Mouse (Mus musculus): ENCODE data around the gene Cpox. TPM values are rescaled to one million over a fixed set of nuclear protein-coding genes. Genes with fewer than 3 reads are reported as not detected.
A peak's percentile ranks its signal among the peaks of the same experiment; 100 is the strongest.
"Not testable (repeated sequence)": the region's sequence is repeated elsewhere in the genome, so short reads cannot be mapped to it uniquely, and the experiment has no call there.

The Cpox gene
- total RNA-seq, 2 experiments from 2014 or later, result 20.4 to 25.7 TPM

GRCm38 (mm10) chr16:58665137-58665536 is 5.0 kb upstream of the Cpox start:
- DNase-seq, result not testable (repeated sequence)
- intact Hi-C loops (cut with DNase I), result loop anchor here (10.0 kb wide), 1 partner anchor 1030 kb away; no protein-coding TSS in a partner anchor

DNA sequence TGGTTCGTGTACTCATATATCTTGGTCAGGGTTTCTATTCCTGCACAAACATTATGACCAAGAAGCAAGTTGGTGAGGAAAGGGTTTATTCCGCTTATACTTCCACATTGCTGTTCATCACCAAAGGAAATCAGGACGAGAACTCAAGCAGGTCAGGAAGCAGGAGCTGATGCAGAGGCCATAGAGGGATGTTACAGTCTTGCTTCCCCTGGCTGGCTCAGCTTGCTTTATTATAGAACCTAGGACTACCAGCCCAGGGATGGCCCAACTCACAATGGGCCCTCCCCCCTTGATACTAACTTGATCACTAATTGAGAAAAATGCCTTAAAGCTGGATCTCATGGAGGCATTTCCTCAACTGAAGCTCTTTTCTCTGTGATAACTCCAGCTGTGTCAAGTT is 3.4 kb upstream of the Cpox start:
- not testable (repeated sequence) for DNase-seq
- intact Hi-C loops (cut with DNase I), result loop anchor here (10.0 kb wide), 1 partner anchor 1032 kb away; no protein-coding TSS in a partner anchor

DNA sequence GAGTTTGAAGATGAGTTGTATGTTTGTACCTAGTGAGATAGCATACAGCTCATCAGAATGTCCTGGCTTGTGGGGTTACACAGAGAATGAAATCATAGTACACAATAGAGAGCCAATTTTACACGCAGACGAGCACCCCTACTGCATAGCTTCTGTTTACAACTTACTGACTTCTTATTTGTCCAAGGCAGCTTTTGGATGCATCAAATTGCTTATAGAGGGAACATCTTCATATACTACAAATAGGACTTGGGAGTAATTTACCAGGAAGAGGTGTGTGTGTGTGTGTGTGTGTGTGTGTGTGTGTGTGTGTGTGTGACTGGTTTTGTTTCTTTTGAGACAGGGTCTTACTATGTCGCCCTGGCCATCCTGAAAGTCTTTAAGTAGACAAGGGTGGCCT is 1.5 kb upstream of the Cpox start:
- intact Hi-C loops (cut with DNase I), result loop anchor here (10.0 kb wide), 1 partner anchor 1034 kb away; no protein-coding TSS in a partner anchor
- no peak for DNase-seq

DNA sequence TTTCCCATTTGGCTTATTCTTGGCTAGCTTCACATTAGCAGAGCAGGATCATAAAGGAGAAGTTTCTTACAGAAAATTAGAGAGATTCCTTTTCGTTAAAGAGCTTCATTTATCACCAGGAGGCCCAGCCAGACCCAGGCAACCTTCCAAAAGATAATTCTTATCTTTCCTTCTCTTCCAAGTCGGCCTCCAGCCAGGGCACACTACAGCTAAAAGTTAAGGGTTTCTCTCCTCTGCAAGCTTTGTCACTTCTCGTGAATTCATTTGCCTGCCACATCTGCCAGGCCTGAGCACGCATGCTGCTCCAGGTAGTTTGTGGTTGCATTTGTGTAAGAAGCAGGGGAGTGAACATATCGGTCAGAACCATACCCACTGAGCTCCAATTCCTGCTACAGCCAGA is 828 bp upstream of the Cpox start:
- intact Hi-C loops (cut with DNase I), result loop anchor here (10.0 kb wide), 1 partner anchor 1034 kb away; no protein-coding TSS in a partner anchor
- DNase-seq, result peak in 1 of 2 experiments; percentile 25

DNA sequence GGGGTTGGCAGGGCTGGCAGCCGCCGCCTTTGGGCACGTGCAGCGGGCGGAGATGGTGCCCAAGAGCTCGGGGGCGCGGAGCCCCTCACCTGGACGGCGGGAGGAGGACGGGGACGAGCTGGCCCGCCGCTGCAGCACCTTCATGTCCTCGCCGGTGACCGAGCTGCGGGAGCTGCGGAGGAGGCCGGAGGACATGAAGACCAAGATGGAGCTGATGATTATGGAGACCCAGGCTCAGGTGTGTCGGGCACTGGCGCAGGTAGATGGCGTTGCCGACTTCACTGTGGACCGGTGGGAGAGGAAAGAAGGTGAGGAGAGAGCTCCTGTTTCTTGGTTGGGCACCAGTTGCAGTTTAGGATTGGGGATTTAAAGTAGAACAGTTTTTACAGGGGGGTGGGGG is 551 bp downstream of the Cpox start:
- intact Hi-C loops (cut with DNase I), result loop anchor here (2.0 to 5.0 kb wide), 2 partner anchors 58 to 153 kb away; no protein-coding TSS in a partner anchor
- no peak for DNase-seq

DNA sequence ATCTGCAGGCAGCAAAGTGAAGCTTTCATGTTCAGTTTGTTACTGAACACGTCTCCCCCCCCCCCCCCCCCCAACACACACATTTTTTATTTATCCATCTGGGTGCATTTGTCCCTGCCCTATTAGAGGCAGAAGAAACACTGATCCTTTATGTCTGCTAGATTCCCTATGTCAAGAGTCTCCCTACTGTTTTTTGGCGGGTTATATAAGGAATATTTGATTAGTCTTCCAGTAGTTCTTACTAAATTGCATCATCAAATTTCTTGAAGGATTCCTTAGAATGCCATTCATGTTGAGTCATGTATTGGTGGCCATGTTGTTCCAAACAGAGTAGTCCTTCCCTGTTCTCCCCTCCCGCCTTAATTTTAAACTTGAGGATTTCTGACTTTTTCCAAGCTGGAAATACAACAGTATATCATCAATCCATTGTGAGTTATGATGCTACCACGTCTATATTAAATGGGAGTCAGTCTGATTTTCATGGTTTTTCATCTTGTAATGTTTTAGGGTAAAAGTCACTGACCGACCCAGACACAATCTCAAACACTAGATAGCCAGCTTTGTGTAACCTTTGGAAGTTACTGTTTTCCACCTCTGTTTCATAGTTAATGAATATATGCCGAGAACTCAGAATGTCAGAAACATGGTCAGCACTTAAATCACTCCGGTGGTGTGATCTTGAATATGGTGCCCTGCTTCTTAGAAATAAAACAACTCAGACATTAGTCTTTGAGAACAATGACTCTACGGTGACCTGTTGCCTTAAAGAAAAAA is 1.3 kb downstream of the Cpox start:
- intact Hi-C loops (cut with DNase I), result loop anchor here (2.0 to 5.0 kb wide), 2 partner anchors 57 to 154 kb away; no protein-coding TSS in a partner anchor
- no peak for DNase-seq

DNA sequence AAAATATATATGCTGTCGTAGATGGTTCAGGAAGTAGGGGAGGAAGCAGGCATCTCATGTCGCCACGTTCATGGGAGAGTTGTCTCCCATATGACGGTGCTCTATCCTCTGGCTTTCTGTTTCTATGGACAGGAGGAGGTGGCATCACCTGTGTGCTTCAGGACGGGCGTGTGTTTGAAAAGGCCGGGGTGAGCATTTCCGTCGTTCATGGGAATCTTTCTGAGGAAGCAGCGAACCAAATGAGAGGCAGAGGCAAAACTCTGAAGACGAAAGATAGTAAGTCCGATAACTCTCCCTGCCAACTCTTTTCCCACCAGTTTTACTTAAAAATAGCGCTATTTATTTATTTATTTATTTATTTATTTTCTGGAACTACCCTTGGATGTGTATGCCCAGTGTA is 2.3 kb downstream of the Cpox start:
- no peak for DNase-seq
- intact Hi-C loops (cut with DNase I), result loop anchor here (5.0 kb wide), 1 partner anchor 155 kb away; no protein-coding TSS in a partner anchor

- intact Hi-C loops (cut with DNase I), result loop anchor here (5.0 kb wide), 1 partner anchor 157 kb away; no protein-coding TSS in a partner anchor
- no peak for DNase-seq
These were observed 3.8 kb downstream of the Cpox start for GRCm38 (mm10) chr16:58673811-58674410.

- DNase-seq, result no peak
- intact Hi-C loops (cut with DNase I), result no loop called here
These were observed 5.2 kb downstream of the Cpox start for GRCm38 (mm10) chr16:58675256-58675655.

GRCm38 (mm10) chr16:58676156-58676555 is 6.1 kb downstream of the Cpox start:
- intact Hi-C loops (cut with DNase I), result no loop called here
- no peak for DNase-seq

DNA sequence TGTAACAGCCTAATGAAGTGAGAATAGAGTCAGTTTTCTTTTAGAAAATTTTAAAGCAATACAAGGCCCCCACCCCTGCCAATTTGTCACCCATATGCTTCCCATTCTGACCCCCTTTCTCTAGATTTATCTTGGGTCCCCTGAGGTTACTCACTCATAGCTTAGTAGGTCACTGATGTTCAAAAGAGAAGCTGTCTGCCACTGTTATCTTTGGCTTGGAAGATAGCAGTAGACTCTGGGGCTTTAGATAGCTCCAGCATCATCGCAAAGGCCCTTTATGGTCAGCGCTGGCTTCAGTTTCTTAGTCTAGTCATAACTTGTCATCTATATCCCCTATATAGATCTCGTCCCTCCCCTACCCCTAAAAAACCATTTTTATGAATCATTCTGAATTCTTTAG is 6.5 kb downstream of the Cpox start:
- no peak for DNase-seq
- intact Hi-C loops (cut with DNase I), result no loop called here

- DNase-seq, result no peak
- intact Hi-C loops (cut with DNase I), result no loop called here
These were observed 7.4 kb downstream of the Cpox start for GRCm38 (mm10) chr16:58677491-58677890.

- DNase-seq, result no peak
- intact Hi-C loops (cut with DNase I), result no loop called here
These were observed 8.6 kb downstream of the Cpox start for GRCm38 (mm10) chr16:58678660-58679059.

DNA sequence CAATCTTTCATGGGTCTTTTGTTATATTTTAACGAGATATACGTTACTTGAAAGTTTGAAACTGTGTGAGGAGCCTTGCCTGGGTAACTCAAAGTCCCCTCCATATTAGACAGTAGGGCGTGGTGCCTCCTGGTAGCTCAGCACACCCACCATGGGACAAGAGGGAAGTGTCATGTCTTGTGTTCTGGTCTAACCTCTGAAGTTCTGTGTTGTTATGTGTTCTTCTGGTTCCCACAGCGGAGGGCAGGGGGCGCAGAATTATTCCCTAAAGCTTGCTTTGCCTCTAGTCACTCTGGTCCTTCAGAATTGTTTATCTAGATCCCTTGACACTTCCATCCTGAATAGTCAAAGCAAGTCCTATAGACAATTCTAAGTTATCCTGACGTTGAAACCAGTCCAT is 12.0 kb downstream of the Cpox start:
- no peak for DNase-seq
- intact Hi-C loops (cut with DNase I), result loop anchor here (5.0 kb wide), 1 partner anchor 70 kb away; no protein-coding TSS in a partner anchor

- DNase-seq, result no peak
- intact Hi-C loops (cut with DNase I), result loop anchor here (5.0 kb wide), 1 partner anchor 69 kb away; no protein-coding TSS in a partner anchor
These were observed 12.8 kb downstream of the Cpox start for GRCm38 (mm10) chr16:58682870-58683269.

- no peak for DNase-seq
- intact Hi-C loops (cut with DNase I), result loop anchor here (5.0 kb wide), 1 partner anchor 68 kb away; no protein-coding TSS in a partner anchor
These were observed 13.8 kb downstream of the Cpox start for GRCm38 (mm10) chr16:58683911-58684310.

DNA sequence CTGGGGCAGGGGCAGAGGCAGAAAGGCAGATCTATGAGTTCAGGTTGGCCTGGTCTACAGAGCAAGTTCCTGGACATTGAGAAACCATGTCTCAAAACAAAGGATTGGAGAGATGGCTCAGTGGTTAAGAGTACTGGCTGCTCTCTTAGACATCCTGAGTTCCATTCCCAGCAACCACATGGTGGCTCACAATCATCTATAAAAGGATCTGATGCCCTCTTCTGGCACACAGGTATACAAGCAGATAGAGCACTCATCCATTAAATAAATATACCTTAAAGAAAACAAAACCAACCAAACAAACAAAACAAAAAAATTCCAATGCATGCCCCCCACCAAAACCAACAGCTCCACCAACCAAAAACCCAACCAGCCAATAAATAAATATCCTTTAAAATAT is 14.4 kb downstream of the Cpox start:
- DNase-seq, result no peak
- intact Hi-C loops (cut with DNase I), result loop anchor here (5.0 kb wide), 1 partner anchor 68 kb away; no protein-coding TSS in a partner anchor

GRCm38 (mm10) chr16:58685548-58686537 is 15.8 kb downstream of the Cpox start:
- DNase-seq, result peak; percentile 20 to 39
- intact Hi-C loops (cut with DNase I), result no loop called here

DNA sequence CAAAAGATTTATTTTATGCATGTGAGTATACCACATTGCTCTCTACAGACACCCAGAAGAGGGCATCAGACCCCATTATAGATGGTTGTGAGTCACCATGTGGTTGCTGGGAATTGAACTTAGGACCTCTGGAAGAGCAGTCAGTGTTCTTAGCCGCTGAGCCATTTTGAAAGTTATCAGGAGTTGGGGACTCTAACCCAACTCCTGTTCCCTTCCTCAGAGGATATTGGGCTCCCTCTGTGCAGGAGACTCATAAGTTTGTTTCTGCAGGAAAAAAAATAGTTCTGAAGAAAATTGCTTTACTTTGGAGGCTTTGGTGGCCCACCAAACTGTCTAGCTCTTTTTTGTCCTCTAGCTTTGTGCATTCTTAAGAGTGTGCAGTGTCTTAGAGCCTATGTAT is 18.4 kb downstream of the Cpox start:
- intact Hi-C loops (cut with DNase I), result no loop called here
- DNase-seq, result no peak

DNA sequence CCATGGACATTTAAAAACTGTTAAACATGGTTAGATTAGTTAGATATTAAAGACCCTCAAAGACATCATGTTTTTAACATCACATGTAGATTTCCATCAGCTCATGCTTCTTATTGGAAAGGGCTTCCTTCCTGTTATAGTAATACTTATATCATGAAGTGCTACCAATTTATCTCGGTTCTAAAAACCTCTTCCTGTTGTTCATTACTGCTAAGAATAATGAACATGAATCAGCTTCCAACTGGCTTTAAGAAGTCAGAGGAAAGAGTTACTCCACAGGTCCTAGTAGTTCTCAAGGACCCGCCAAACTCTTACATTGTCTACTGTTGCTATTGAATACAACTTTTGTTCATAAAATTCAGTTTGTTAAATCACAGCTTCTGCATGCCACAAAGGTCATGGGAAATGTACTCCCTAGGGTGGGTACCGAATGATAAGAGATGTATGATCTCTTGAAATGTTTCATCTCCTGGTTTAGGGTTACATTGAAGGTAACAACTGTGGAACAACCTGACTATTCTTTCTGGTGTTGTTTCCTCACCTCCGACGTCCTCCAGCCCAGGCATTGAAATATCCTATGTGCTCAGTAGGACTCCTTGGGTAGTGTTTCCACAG is 19.6 kb downstream of the Cpox start:
- intact Hi-C loops (cut with DNase I), result no loop called here

More for the DNA sequence above, 19.6 kb downstream of the Cpox start:
- no peak for DNase-seq

Measured in heart, postnatal 10 days (tissue).